8 mouse cellular contexts compared by ENCODE assay signal in genomic region chr1:153331796-153332443, GRCm38 (mm10). TPM values are rescaled to one million over a fixed set of nuclear protein-coding genes. Genes with fewer than 3 reads are reported as not detected.
DNase-seq lines count a peak whose midpoint lies in the region; ATAC-seq and TF ChIP-seq lines count a peak whose summit lies in the region.

No protein-coding gene starts in this region.

- peaks cover 16% of the 10 kb centered on the region for H3K36me3 ChIP-seq in E14TG2a.4 (ENCODE audit: insufficient read depth, low read length)
- H3K36me3 ChIP-seq in embryonic facial prominence, embryonic 15.5 days = no peaks in the 10 kb centered on the region

- H3K4me1 ChIP-seq in E14TG2a.4 (replicated peaks; ENCODE audit: low read depth, low read length) = peaks cover 59% of the 10 kb centered on the region
- peaks cover 27% of the 10 kb centered on the region for H3K4me1 ChIP-seq in embryonic facial prominence, embryonic 15.5 days

- peak overlapping the region; percentile 84 for H3K4me2 ChIP-seq in embryonic facial prominence, embryonic 15.5 days (replicated peaks)

- ATAC-seq in embryonic facial prominence, embryonic 15.5 days (ENCODE audit: insufficient number of reproducible peaks, low FRiP score, low TSS enrichment, low read depth) = peak; percentile 9

- intact Hi-C loops in heart, postnatal 10 days (cut with DNase I) = loop anchor here (2.0 to 5.0 kb wide), 5 partner anchors 23 to 105 kb away; no protein-coding TSS in a partner anchor

- TF ChIP-seq CTCF in E14TG2a.4 (conservative IDR thresholded peaks at IDR 0.05; ENCODE audit: low read length) = peak; percentile 11; the same call in 1 of the 2 replicates
- peak; percentile 68 for TF ChIP-seq CTCF in layer of hippocampus, adult 2 months (conservative IDR thresholded peaks at IDR 0.05)

- peak overlapping the region; percentile 94 for H3K4me3 ChIP-seq in E14TG2a.4 (replicated peaks; ENCODE audit: low read length)
- H3K4me3 ChIP-seq in embryonic facial prominence, embryonic 15.5 days (replicated peaks) = peak overlapping the region; percentile 78
- peak overlapping the region; percentile 94 for H3K4me3 ChIP-seq in layer of hippocampus, adult 2 months

- peak overlapping the region; percentile 82 for H3K9ac ChIP-seq in embryonic facial prominence, embryonic 15.5 days

- DNase-seq in adipocyte (ENCODE audit: low spot score) = peak; percentile 50
- DNase-seq in heart, postnatal 10 days = peak; percentile 70 to 73
- DNase-seq in layer of hippocampus, adult 2 months (ENCODE audit: low spot score in 2 of 2) = peak; percentile 19 to 33
- DNase-seq in lung, postnatal 36 days = peak; percentile 79
- DNase-seq in retina, postnatal 1 day = peak; percentile 61
- peak; percentile 60 for DNase-seq in yolk sac, embryonic 10.5 days (ENCODE audit: low spot score)

- peak overlapping the region; percentile 93 for H3K27ac ChIP-seq in embryonic facial prominence, embryonic 15.5 days (replicated peaks)
- H3K27ac ChIP-seq in layer of hippocampus, adult 2 months = peak overlapping the region; percentile 98

- under 1% methylated on average over 42 of the region's 42 CpGs for WGBS in embryonic facial prominence, embryonic 15.5 days

- H3K27me3 ChIP-seq in E14TG2a.4 (ENCODE audit: insufficient read depth, low read length) = no peaks in the 10 kb centered on the region
- no peaks in the 10 kb centered on the region for H3K27me3 ChIP-seq in embryonic facial prominence, embryonic 15.5 days

- H3K9me3 ChIP-seq in E14TG2a.4 (ENCODE audit: low read length) = no peaks in the 10 kb centered on the region
- H3K9me3 ChIP-seq in embryonic facial prominence, embryonic 15.5 days (replicated peaks) = no peaks in the 10 kb centered on the region

RNA-seq across cellular contexts. Expression of gene Lamc1, which starts 0.7 kb away (rescaled TPM):
- 48.4 and 54.2 TPM in 2 replicates for polyA plus RNA-seq in embryonic facial prominence, embryonic 15.5 days (2015; fragmentation: Nextera tagmentation; extraction: Ambion mirVana)
- 100 to 1,000 TPM; 415 to 420 TPM for total RNA-seq in heart, postnatal 10 days (2021)
- 10 to 100 TPM; 27.0 to 27.2 TPM for total RNA-seq in layer of hippocampus, adult 2 months (2021)

Comparison
In these comparisons a context has a peak if more than half of its experiments do, and no peak if none do; other contexts are left out.
1. Peak in every context shown above with its lines: DNase-seq, ATAC-seq, H3K4me3 ChIP-seq and H3K27ac ChIP-seq.
2. DNase-seq: peak in every context shown above with its lines; median percentile 79 in lung, postnatal 36 days; 72 in heart, postnatal 10 days; 61 in retina, postnatal 1 day; 60 in yolk sac, embryonic 10.5 days; 50 in adipocyte; 26 in layer of hippocampus, adult 2 months.
3. RNA of gene Lamc1, which starts 0.7 kb away (total RNA-seq): 415 to 420 TPM in heart, postnatal 10 days; 27.0 to 27.2 TPM in layer of hippocampus, adult 2 months; every median in the first group is over 10 times any median in the second.